In the genomic region with DNA sequence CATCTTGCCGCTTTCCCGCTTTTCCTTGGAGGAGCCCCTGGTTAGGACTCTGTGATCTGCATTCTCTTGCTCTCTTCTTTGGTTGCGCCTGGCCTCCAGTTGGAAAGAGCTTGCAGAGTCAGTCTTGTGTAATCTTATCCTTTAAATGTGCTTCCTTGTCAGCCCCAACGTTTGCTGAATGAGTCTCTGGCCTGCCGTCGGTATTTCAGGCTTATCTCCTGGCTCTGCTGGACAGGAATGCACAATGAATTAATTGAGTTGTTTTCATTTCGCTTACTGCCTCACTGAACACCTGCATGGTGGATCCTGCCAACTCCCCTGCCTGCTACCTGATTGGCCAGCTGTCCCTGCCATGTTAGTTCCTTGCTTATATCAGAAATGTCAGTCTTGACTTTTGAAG, we compare ENCODE assay signal across 13 mouse cellular contexts. TPM values are rescaled to one million over a fixed set of nuclear protein-coding genes. Genes with fewer than 3 reads are reported as not detected.
DNase-seq lines count a peak whose midpoint lies in the region; ATAC-seq and TF ChIP-seq lines count a peak whose summit lies in the region.
"Had no signal": no experiment of that assay in that cellular context is flagged by ENCODE, and none has a peak within 500 bp of the region (broad histone marks: within the 10 kb centered on the region; RNA-seq: fewer than 3 reads in every experiment).

No protein-coding gene starts in this region.

- H3K27me3 ChIP-seq in heart, embryonic 13.5 days (replicated peaks), result no peaks in the 10 kb centered on the region
- H3K27me3 ChIP-seq in heart, adult 2 months (ENCODE audit: control insufficient read depth, insufficient read depth, low read length), result no peaks in the 10 kb centered on the region
- no peaks in the 10 kb centered on the region for H3K27me3 ChIP-seq in lung, postnatal 0 days (replicated peaks; ENCODE audit: insufficient read depth, low read length)
- H3K27me3 ChIP-seq: forebrain, embryonic 12.5 days had no signal

- no peak for ATAC-seq in heart, embryonic 13.5 days (ENCODE audit: extremely low read depth, insufficient number of reproducible peaks, low FRiP score, low TSS enrichment)
- peak; percentile 29; the same call in 1 of the 2 replicates for ATAC-seq in lung, postnatal 0 days
- ATAC-seq: CD4-positive, CD25-positive, alpha-beta regulatory T cell, adult 4 months; liver, postnatal 0 days had no signal

- DNase-seq in heart, adult 2 months, result no peak
- no peak for DNase-seq in lung, postnatal 0 days (ENCODE audit: low spot score)
- DNase-seq in lung, postnatal 36 days, result no peak
- peak; percentile 51 for DNase-seq in kidney, postnatal 10 days
- DNase-seq in spleen, postnatal 4 days (ENCODE audit: low spot score in 2 of 2), result no peak
- no peak for DNase-seq in thymus, postnatal 0 days (ENCODE audit: low spot score)
- DNase-seq in layer of hippocampus, postnatal 25 days (ENCODE audit: extremely low spot score in 1 of 2, low spot score in 1 of 2), result no peak
- DNase-seq: gastrocnemius, postnatal 10 days; liver, postnatal 0 days had no signal

- peaks cover 67% of the 10 kb centered on the region for H3K4me1 ChIP-seq in heart, embryonic 13.5 days
- H3K4me1 ChIP-seq in heart, adult 2 months (ENCODE audit: control insufficient read depth, insufficient read depth, low read length), result peaks cover 32% of the 10 kb centered on the region
- H3K4me1 ChIP-seq in lung, postnatal 0 days (ENCODE audit: insufficient read depth, low read depth, low read length), result peaks cover 3% of the 10 kb centered on the region; the same call in 1 of the 2 replicates

- TF ChIP-seq POLR2A in heart, adult 2 months (IDR thresholded peaks at IDR 0.05; ENCODE audit: insufficient read depth, low read depth, low read length), result no peak

- peaks cover 5% of the 10 kb centered on the region for H3K79me2 ChIP-seq in heart, adult 2 months (replicated peaks; ENCODE audit: control insufficient read depth, insufficient read depth, low read length)

- no peak overlapping the region for H3K9ac ChIP-seq in heart, embryonic 13.5 days
- H3K9ac ChIP-seq in heart, adult 2 months (ENCODE audit: low read depth, low read length), result no peak overlapping the region
- H3K9ac ChIP-seq in lung, postnatal 0 days (replicated peaks; ENCODE audit: low read depth), result no peak overlapping the region
- H3K9ac ChIP-seq: forebrain, embryonic 12.5 days; liver, postnatal 0 days had no signal

- 0 out of 2 replicates have a peak, but pooled peaks cover 3% of the 10 kb centered on the region for H3K36me3 ChIP-seq in heart, embryonic 13.5 days
- H3K36me3 ChIP-seq in heart, adult 2 months (ENCODE audit: control insufficient read depth, insufficient read depth, low read length), result peaks cover 14% of the 10 kb centered on the region; the same call in 1 of the 2 replicates
- no peaks in the 10 kb centered on the region for H3K36me3 ChIP-seq in lung, postnatal 0 days (ENCODE audit: insufficient read depth, low read length)
- H3K36me3 ChIP-seq: forebrain, embryonic 12.5 days had no signal

- WGBS in heart, embryonic 13.5 days, result 19% methylated on average over 7 of the region's 7 CpGs
- WGBS in heart, adult 2 months, result 29% methylated on average over 7 of the region's 7 CpGs
- 41% methylated on average over 7 of the region's 7 CpGs for WGBS in lung, postnatal 0 days

- no peaks in the 10 kb centered on the region for H3K9me3 ChIP-seq in heart, embryonic 13.5 days
- no peaks in the 10 kb centered on the region for H3K9me3 ChIP-seq in lung, postnatal 0 days (ENCODE audit: low read length)
- H3K9me3 ChIP-seq: forebrain, embryonic 12.5 days had no signal

- no peak for TF ChIP-seq CTCF in heart, adult 2 months (IDR thresholded peaks at IDR 0.05)
- no peak for TF ChIP-seq CTCF in lung, postnatal 0 days (IDR thresholded peaks at IDR 0.05)

- H3K27ac ChIP-seq in heart, embryonic 13.5 days (replicated peaks), result peak overlapping the region; percentile 51; the same call in 1 of the 2 replicates
- H3K27ac ChIP-seq in heart, adult 2 months, result no peak overlapping the region
- no peak overlapping the region for H3K27ac ChIP-seq in lung, postnatal 0 days (ENCODE audit: low read length)
- H3K27ac ChIP-seq: forebrain, embryonic 12.5 days had no signal

- H3K4me2 ChIP-seq in heart, embryonic 13.5 days, result peak overlapping the region; percentile 34
- H3K4me2 ChIP-seq in lung, postnatal 0 days (replicated peaks; ENCODE audit: low read depth, low read length), result no peak overlapping the region
- H3K4me2 ChIP-seq: forebrain, embryonic 12.5 days had no signal

- no peak overlapping the region for H3K4me3 ChIP-seq in heart, embryonic 13.5 days
- H3K4me3 ChIP-seq in heart, adult 2 months, result no peak overlapping the region
- H3K4me3 ChIP-seq in lung, postnatal 0 days (ENCODE audit: low read depth, low read length), result no peak overlapping the region
- H3K4me3 ChIP-seq: forebrain, embryonic 12.5 days; myocyte had no signal

- intact Hi-C loops in heart, adult 2 months (cut with DNase I), result no loop called here

- no peak for TF ChIP-seq EP300 in heart, adult 2 months (IDR thresholded peaks at IDR 0.05; ENCODE audit: insufficient read depth, low read depth, low read length)
- TF ChIP-seq EP300 in lung, postnatal 0 days (IDR thresholded peaks at IDR 0.05), result no peak

RNA-seq across cellular contexts. Expression of a gene that starts 19.7 kb away (rescaled TPM):
- polyA plus RNA-seq in heart, embryonic 13.5 days (2015; fragmentation: Nextera tagmentation; extraction: Ambion mirVana), result 1.6 and 2.3 TPM in 2 replicates
- 10 to 100 TPM; 24.9 to 25.8 TPM for total RNA-seq in heart, adult 2 months (2021)
- polyA plus RNA-seq in heart, adult 2 months (2012; rRNA removed), result 16.5 and 34.0 TPM in 2 replicates
- 3.8 TPM in 2 replicates for polyA plus RNA-seq in lung, postnatal 0 days (2015; fragmentation: Nextera tagmentation; extraction: Ambion mirVana)
- polyA plus RNA-seq in thymus, postnatal 0 days (2015; fragmentation: Nextera tagmentation; extraction: Ambion mirVana), result 2.3 and 2.4 TPM in 2 replicates
- 1 to 10 TPM; 7.9 to 8.7 TPM for total RNA-seq in layer of hippocampus, postnatal 25 days (2021)
